Mouse (Mus musculus): ENCODE data around the gene Nlrc5. TPM values are rescaled to one million over a fixed set of nuclear protein-coding genes. Genes with fewer than 3 reads are reported as not detected.

Gene Nlrc5
- total and polyA plus RNA-seq, 3 experiments = 0.03 TPM; not detected in 2

DNA sequence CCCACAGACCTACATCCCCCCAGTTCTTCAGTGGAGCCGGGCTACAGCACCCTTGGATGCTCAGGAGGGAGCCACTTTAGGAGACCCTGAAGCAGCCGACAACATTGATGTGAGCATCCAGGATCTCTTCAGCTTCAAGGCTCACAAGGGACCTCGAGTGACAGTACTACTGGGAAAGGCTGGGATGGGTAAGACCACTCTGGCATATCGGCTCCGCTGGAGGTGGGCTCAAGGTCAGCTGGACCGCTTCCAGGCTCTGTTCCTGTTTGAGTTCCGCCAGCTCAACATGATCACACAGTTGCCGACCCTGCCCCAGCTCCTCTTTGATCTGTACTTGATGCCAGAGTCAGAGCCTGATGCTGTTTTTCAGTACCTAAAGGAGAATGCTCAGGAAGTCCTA is 41.6 kb downstream of the Nlrc5 start:
- H3K27me3 ChIP-seq (ENCODE audit: control insufficient read depth in 1 of 2, insufficient read depth in 2 of 2, low read length in 2 of 2) = peaks cover 0 to 3% of the 10 kb centered on the region in 2 experiments; a peak in 3 of 4 replicates
- no peak for DNase-seq (ENCODE audit: low read depth, low spot score)
- no peak overlapping the region for H3K9ac ChIP-seq (ENCODE audit: control insufficient read depth, low read depth, low read length, poor library complexity, severe bottlenecking)
- no peaks in the 10 kb centered on the region for H3K36me3 ChIP-seq (ENCODE audit: control insufficient read depth in 1 of 2, insufficient read depth in 2 of 2, low read length in 2 of 2)
- no peak overlapping the region for H3K27ac ChIP-seq (ENCODE audit: control insufficient read depth, low read depth, low read length)
- no peaks in the 10 kb centered on the region for H3K4me1 ChIP-seq (ENCODE audit: control insufficient read depth in 1 of 2, insufficient read depth in 2 of 2, low read length in 2 of 2)
- H3K4me3 ChIP-seq (ENCODE audit: control insufficient read depth in 1 of 2, insufficient read depth in 1 of 2, low read depth in 2 of 2, low read length in 2 of 2) = no peak overlapping the region
- H3K79me2 ChIP-seq (ENCODE audit: control insufficient read depth, insufficient read depth, low read length, poor library complexity) = no peaks in the 10 kb centered on the region
- TF ChIP-seq ZMIZ1 (IDR thresholded peaks at IDR 0.05; ENCODE audit: low read depth, low read length) = no peak
- no peak for TF ChIP-seq GABPA (IDR thresholded peaks at IDR 0.05; ENCODE audit: low read depth, low read length)
- no peak for TF ChIP-seq MEF2A (IDR thresholded peaks at IDR 0.05; ENCODE audit: extremely low read depth, insufficient replicate concordance, low read depth, low read length, poor library complexity, severe bottlenecking)
- TF ChIP-seq POLR2AphosphoS5 (IDR thresholded peaks at IDR 0.05; ENCODE audit: borderline replicate concordance, low read depth, low read length) = no peak
- TF ChIP-seq RCOR1 (IDR thresholded peaks at IDR 0.05; ENCODE audit: low read depth, low read length) = no peak
- TF ChIP-seq ZNF384 (IDR thresholded peaks at IDR 0.05; ENCODE audit: low read depth, low read length) = no peak
- TF ChIP-seq CHD2 (IDR thresholded peaks at IDR 0.05; ENCODE audit: low read length) = no peak
- no peak for TF ChIP-seq GATA1 (IDR thresholded peaks at IDR 0.05; ENCODE audit: low read depth, low read length)
- TF ChIP-seq E2F4 (IDR thresholded peaks at IDR 0.05; ENCODE audit: borderline replicate concordance, low read depth, low read length) = no peak
- no peak for TF ChIP-seq TAL1 (IDR thresholded peaks at IDR 0.05; ENCODE audit: low read length)
- no peak for TF ChIP-seq ETS1 (IDR thresholded peaks at IDR 0.05; ENCODE audit: low read depth, low read length)
- TF ChIP-seq MAZ (IDR thresholded peaks at IDR 0.05; ENCODE audit: low read depth, low read length) = no peak
- TF ChIP-seq USF1 (IDR thresholded peaks at IDR 0.05; ENCODE audit: low read depth, low read length) = no peak
- TF ChIP-seq SIN3A (IDR thresholded peaks at IDR 0.05; ENCODE audit: low read length) = no peak
- TF ChIP-seq SMC3 (IDR thresholded peaks at IDR 0.05; ENCODE audit: low read depth, low read length) = no peak
- no peak for TF ChIP-seq MYB (IDR thresholded peaks at IDR 0.05; ENCODE audit: low read depth, low read length)
- TF ChIP-seq BHLHE40 (IDR thresholded peaks at IDR 0.05; ENCODE audit: borderline replicate concordance, low read depth, low read length) = no peak
- TF ChIP-seq POLR2AphosphoS2 (IDR thresholded peaks at IDR 0.05; ENCODE audit: low read length) = no peak
- no peak for TF ChIP-seq ZC3H11A (IDR thresholded peaks at IDR 0.05; ENCODE audit: low read depth, low read length)
- TF ChIP-seq CHD1 (IDR thresholded peaks at IDR 0.05; ENCODE audit: low read depth, low read length) = no peak
- H3K9me3 ChIP-seq (replicated peaks; ENCODE audit: insufficient read depth, low read length) = no peaks in the 10 kb centered on the region

GRCm38 (mm10) chr8:94476846-94477245 is 42.7 kb downstream of the Nlrc5 start:
- Histone ChIP-seq H3K27me3 (ENCODE audit: control insufficient read depth in 1 of 2, insufficient read depth in 2 of 2, low read length in 2 of 2) (peaks cover 0 to 3% of the 10 kb centered on the region in 2 experiments; a peak in 3 of 4 replicates), H3K27ac (ENCODE audit: control insufficient read depth, low read depth, low read length) (no peak overlapping the region), H3K36me3 (ENCODE audit: control insufficient read depth in 1 of 2, insufficient read depth in 2 of 2, low read length in 2 of 2) (no peaks in the 10 kb centered on the region), H3K4me3 (ENCODE audit: control insufficient read depth in 1 of 2, insufficient read depth in 1 of 2, low read depth in 2 of 2, low read length in 2 of 2) (no peak overlapping the region), H3K79me2 (ENCODE audit: control insufficient read depth, insufficient read depth, low read length, poor library complexity) (no peaks in the 10 kb centered on the region), H3K9ac (ENCODE audit: control insufficient read depth, low read depth, low read length, poor library complexity, severe bottlenecking) (no peak overlapping the region), H3K4me1 (ENCODE audit: control insufficient read depth in 1 of 2, insufficient read depth in 2 of 2, low read length in 2 of 2) (no peaks in the 10 kb centered on the region), H3K9me3 (replicated peaks; ENCODE audit: insufficient read depth, low read length) (no peaks in the 10 kb centered on the region)
- no peak for TF ChIP-seq HCFC1 (IDR thresholded peaks at IDR 0.05; ENCODE audit: low read depth, low read length)
- no peak for TF ChIP-seq JUND (IDR thresholded peaks at IDR 0.05; ENCODE audit: low read depth, low read length)
- no peak for TF ChIP-seq ZMIZ1 (IDR thresholded peaks at IDR 0.05; ENCODE audit: low read depth, low read length)
- TF ChIP-seq MAZ (IDR thresholded peaks at IDR 0.05; ENCODE audit: low read depth, low read length) = no peak
- no peak for TF ChIP-seq NELFE (IDR thresholded peaks at IDR 0.05; ENCODE audit: low read depth, low read length)
- no peak for TF ChIP-seq ETS1 (IDR thresholded peaks at IDR 0.05; ENCODE audit: low read depth, low read length)
- no peak for TF ChIP-seq RCOR1 (IDR thresholded peaks at IDR 0.05; ENCODE audit: low read depth, low read length)
- DNase-seq (ENCODE audit: low read depth, low spot score) = no peak
